Mouse (Mus musculus): ENCODE measurements around the gene Rps6ka4.

- TF ChIP-seq CTCF (IDR thresholded peaks at IDR 0.05; ENCODE audit: insufficient read depth, low read depth, low read length) = no peak
- no peak for TF ChIP-seq POLR2A (IDR thresholded peaks at IDR 0.05; ENCODE audit: insufficient read depth, low read depth, low read length)
Observed at GRCm38 (mm10) chr19:6830556-6831316, 9.7 kb downstream of the Rps6ka4 start.

Measured in olfactory bulb, adult 2 months (tissue).